Mouse (Mus musculus) brain, embryonic 14.5 days (tissue): Measurements from ENCODE around the gene Tuba4a.

Source experiments
- CTCF ChIP-seq: fragments of 200-500 bp; IDR thresholded peaks from 2 replicates; pipeline ENCODE4 v1.5.1; 2012; ENCODE audit warnings: inconsistent platforms, mild to moderate bottlenecking, moderate library complexity, borderline replicate concordance; ENCODE audit not compliant: insufficient read depth, insufficient read length; ENCODE audit errors: extremely low read depth
- POLR2A ChIP-seq: fragments of 200-500 bp; IDR thresholded peaks from 2 replicates; pipeline ENCODE4 v1.6.1; 2012; ENCODE audit warnings: mild to moderate bottlenecking, inconsistent platforms, borderline replicate concordance; ENCODE audit not compliant: poor library complexity, insufficient read depth, insufficient read length, severe bottlenecking; ENCODE audit errors: extremely low read depth

GRCm38 (mm10) chr1:75208967-75209678, 10.5 kb downstream of the Tuba4a start:
- TF ChIP-seq CTCF, result no peak
- TF ChIP-seq POLR2A, result no peak
